Mouse (Mus musculus) cerebellum, postnatal 4 days (tissue): ENCODE measurements around the gene Fam171a1.
"Not testable (repeated sequence)": the region's sequence is repeated elsewhere in the genome, so short reads cannot be mapped to it uniquely, and the experiment has no call there.

ENCODE experiments used
- DNase-seq, 2 experiments: peaks; one replicate each; pipeline ENCODE4 v3.0.0; 2022; ENCODE audit warnings: low spot score in 2 of 2, mixed read lengths in 1 of 2

The Fam171a1 gene

DNA sequence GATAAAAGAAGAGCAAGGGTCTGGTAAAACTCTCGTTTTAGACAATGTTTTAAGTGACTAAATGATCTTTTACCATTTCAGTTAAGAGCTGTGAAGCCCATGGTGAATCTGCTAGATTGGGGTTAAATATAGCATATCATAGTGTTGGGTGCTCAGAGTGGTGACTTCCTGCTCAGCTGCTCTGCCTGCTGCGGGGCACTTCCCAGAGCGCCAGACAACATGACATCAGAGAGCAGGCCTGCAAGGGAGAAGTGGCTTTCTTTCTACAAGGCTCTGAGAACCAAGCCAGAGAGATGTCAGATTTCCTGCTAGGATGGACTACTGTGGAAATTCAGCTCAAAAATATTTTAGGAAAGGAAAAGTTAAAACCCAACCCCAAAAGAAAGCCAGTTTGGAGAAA lies 57.8 kb downstream of the Fam171a1 start:
- no peak for DNase-seq

- no peak for DNase-seq
Observed at GRCm38 (mm10) chr2:3172656-3173055, 58.6 kb downstream of the Fam171a1 start.

DNA sequence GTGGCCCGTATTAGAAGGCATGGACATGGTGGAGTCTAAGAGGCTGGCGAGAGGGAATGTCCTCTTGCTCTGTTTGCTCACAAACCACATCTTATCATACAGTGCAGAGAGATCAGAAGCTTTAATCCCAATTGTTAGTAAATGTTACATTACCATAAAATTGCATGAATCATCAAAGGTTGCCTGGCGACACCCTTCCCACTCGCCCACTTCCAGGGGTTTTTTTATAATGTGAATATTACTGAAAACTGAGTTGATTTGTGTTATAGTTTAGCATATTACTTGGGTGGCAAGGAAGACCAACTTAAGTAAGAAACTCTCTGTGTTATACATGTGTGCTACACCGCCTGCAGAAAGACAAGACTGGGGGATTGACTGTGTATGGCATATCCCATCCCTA lies 60.9 kb downstream of the Fam171a1 start:
- no peak for DNase-seq

DNA sequence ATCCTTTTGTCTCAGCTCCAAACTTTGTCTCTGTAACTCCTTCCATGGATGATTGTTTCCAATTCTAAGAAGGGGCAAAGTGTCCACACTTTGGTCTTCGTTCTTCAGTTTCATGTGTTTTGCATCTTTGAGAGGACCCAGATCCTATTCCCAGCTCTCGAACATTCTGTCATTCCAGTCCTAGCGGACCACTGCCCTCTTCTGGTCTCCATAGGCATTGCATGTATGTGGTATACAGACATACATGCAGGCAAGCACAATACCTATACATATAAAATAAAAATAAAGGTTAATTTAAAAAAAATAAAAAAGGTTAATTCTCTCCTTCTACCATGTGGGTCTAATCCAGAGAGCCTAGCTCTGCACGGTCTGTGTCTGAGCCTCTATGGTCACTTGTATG lies 62.0 kb downstream of the Fam171a1 start:
- DNase-seq = not testable (repeated sequence)

DNA sequence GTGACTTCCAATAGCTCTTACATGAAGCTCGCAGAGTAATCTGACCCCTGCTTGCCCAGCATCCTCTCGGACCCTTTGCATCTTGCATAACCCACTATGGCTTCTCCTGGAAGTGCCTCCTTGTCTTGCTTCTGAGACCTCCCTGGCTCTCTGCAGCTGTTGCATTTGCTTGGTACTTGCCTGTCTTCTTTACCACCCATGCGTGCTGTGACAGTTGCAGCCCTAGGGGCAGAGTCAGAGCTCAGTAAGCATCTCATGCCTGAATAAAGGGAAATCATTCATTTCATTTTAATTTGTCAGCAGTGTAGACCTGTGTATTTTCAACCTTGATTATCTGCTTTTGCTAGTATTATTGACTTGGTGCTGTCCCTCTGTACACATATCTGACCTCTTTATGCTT lies 62.7 kb downstream of the Fam171a1 start:
- DNase-seq = no peak

DNA sequence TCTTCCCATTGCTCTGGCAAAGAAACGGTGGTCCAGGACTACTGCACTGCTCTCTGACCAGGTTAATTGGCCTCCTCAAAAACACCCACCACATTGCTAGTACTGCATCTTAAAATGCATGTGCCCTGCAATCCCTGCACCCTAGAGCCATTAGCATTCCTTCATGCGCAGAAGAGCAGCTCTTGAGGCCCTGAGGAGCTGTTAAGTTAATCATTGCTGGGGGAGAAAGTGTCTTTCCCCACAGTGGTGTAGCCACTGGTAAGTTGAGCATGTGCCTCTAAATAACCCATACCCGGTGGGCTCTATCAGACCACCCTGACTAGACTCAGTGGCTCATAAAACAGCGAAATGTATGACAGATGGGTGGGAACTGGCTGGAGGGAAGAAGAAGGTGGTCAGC lies 66.5 kb downstream of the Fam171a1 start:
- no peak for DNase-seq

- DNase-seq = no peak
Observed at GRCm38 (mm10) chr2:3183656-3184055, 69.6 kb downstream of the Fam171a1 start.

DNA sequence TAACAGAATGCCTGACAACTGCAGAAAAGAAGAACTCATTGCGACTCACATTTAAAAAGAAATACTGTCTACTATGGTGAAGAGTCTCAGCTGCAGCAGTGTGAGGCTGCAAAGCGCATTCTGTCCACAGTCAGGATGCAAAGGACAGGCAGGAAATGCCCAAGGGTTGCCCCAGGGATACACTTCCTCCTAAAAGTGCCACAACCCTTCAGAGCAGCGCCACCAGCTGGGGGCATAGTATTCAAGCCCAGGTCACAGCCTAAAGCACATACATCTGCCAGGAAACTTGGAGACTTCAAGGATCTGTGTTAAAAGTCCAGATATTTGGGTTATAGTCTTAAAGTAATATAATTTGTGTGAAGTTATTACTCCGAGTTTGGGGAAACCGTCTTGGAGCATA lies 71.3 kb downstream of the Fam171a1 start:
- no peak for DNase-seq

DNA sequence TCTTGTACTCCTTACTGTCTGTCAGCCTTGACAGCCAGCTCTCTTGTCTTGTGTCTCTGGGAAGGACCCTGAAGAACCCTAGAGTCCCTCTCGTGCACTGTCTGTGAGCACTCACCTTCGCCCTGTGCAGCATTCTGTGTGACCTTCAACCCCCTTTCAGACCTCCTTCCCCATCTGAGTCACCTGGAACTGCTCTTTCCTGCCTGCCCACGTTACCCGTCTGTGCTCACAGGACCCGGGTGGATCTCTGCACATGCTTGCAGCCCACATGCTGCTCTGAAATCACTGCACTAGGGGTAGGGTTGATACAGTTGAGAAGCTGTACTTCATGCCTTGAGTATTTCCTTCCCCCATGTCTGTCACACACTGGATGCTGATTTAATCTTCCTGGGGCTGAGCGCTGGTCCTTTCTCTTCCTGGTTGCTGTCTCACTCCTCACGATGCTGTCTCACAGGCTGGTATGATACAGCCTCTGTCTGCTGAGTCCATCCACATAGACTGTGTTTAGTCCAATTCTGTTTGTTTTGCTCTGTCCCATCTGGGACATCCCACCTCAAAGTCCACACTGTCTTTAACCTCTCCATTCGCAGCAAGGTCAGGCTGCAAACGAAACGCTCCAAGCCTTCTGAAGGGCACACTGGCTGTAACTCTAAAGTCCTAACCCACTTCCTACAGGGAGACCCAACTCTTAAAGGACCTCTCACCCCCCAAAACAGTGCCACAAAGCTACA lies 74.9 kb downstream of the Fam171a1 start:
- no peak for DNase-seq

GRCm38 (mm10) chr2:3191149-3191548 lies 77.1 kb downstream of the Fam171a1 start:
- DNase-seq = no peak

DNA sequence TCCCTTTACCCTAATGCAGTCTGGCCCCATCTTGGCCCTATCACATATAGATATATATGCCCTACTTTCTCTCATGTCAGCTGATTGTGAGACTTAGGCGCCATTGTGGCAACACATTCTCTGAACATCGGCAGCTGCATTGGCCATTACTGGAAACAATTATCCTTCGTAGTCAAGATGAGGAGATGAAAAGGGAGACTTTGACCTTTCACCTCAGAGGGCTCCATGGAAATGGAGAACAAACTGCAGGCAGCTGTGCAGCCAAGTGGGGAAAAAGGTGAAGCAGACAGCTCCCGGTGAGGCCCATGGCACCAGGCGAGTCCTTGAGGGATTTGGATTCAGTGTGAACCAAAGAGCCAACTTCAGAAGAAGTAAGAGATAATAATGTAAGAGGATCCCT lies 81.5 kb downstream of the Fam171a1 start:
- DNase-seq = no peak

DNA sequence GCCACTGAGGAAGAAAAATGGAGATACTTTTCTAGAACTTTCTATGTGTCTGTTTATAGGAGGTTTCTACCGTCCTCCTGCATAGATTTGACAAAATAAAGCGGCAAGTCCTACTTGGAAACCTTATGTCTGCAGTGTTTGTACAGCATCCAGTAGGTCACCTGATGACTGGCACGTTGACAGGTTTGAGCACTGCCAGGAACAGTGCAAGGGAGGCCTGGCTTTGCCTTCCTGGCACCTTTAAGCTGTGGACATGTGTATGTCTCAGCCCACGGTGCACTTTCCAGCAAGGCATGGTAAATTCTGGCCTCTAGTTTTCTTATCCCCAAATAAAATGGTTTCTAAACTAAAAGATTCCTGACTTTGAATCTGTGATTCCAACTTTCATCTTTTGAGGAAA lies 86.4 kb downstream of the Fam171a1 start:
- DNase-seq = no peak

DNA sequence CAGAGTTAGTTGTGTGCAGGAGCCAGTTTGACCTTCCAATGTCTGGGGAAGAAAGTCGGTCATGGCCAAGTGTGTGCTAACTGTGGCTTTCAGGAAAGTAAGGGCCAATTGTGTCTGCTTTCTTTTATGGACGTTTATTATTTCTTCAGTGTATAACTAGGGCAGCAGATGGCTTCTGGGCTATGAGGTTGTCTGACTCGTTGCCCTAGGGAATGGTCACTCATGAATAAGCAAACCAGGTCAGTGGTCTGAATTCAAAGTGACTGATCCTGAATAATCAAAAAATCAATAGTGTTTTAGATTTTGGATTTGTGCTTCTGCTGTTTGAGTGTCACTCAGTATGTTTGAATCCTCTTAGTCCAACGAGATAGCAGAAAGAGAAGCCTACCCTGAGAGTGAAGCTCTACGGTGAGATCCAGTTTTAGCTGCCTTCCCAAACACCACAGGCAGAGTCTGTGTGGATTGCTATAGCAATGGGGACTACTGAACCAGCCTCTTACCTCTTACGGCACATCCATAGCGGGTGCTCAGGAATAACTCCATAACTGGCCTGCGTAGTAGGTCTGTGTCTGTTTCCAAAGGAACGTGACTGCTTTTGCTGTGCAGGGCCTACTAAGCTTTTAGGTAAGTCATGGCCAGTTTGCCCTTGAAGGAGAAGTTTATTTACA lies 93.1 kb downstream of the Fam171a1 start:
- DNase-seq = no peak

GRCm38 (mm10) chr2:3215480-3215879 lies 101.5 kb downstream of the Fam171a1 start:
- no peak for DNase-seq

DNA sequence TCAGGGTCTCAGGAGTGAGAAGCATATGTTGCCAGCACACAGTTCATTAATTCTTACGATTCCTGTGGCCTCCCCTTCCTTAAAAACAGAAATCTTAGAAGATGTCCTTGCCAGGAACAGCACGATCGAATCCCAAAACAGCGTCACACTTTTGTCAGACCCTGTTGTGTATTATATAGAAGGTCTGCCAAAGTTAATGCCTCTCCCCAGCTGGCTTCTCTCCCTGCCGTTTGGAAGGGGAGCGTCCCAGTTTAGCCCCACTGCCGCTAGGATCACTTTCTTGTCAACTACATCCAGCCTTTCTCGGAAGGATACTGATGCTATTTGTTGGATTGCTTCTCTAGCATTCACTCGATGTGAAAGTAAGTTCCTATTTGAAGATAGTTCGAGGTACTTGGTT lies 102.6 kb downstream of the Fam171a1 start:
- no peak for DNase-seq

- not testable (repeated sequence) for DNase-seq
Observed at GRCm38 (mm10) chr2:3217577-3217976, 103.6 kb downstream of the Fam171a1 start.

- no peak for DNase-seq
Observed at GRCm38 (mm10) chr2:3218225-3218624, 104.2 kb downstream of the Fam171a1 start.

DNA sequence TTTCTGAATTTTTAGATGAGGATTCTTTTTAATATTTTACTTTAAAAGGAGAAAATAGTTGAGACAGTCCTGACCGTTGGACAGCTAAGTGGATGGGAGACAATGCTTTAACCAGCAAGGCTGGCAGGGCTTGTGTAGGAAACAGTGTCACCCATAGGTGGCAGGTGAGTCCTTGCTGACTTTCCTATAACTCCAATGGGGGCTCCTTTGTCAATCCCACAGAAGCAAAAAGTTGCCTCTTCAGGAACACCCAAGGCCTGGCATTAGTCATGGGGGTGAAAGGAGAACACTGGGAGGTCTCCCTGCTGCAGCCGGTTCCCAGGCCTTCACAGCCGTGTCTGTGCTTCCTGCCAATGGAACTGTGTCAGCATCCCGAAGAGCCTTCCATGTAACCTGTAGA lies 114.5 kb downstream of the Fam171a1 start:
- no peak for DNase-seq

DNA sequence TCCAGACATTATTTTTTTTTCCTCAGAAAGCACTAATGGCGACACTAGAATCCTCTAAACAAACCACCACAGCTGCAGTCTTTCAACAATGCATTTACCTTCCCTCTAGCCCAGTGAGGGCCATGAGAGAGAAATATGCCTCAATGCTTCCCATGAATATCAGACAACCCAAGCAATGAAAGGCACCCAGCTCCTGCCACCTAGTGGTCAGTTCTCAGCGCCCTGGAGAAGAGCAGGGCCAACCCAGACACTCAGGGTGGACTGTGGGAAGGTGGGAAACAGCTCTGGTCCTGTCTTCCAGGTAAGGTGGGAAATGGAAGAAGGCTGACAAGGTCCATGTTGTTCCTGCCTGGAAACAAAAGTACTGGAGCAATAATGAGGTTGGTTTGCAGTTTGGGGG lies 115.0 kb downstream of the Fam171a1 start:
- peak in 1 of 2 experiments; percentile 49 for DNase-seq

- no peak for DNase-seq
Observed at GRCm38 (mm10) chr2:3239255-3239654, 125.2 kb downstream of the Fam171a1 start.

GRCm38 (mm10) chr2:3244251-3244650 lies 130.2 kb downstream of the Fam171a1 start:
- DNase-seq = no peak

- no peak for DNase-seq
Observed at GRCm38 (mm10) chr2:3251309-3251708, 137.3 kb downstream of the Fam171a1 start.

DNA sequence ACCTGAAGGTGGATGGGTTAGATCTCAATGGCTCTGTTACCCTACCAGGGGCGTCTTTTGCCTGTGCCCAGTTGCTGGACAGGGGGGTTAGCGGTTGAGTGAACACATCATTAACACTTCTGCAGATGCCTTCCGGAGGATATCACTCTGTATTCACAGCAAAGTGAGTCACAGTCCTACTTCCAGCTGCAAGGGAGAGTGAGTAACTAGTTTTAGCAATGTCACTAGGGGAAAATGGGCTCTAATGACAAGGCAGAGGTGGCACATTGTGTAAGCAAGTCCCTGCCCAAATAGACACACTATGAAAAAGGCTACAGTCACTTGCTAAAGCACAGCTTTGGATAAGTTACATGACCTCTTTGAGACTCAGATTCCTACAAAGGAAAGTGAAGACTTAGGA lies 152.4 kb downstream of the Fam171a1 start:
- no peak for DNase-seq

DNA sequence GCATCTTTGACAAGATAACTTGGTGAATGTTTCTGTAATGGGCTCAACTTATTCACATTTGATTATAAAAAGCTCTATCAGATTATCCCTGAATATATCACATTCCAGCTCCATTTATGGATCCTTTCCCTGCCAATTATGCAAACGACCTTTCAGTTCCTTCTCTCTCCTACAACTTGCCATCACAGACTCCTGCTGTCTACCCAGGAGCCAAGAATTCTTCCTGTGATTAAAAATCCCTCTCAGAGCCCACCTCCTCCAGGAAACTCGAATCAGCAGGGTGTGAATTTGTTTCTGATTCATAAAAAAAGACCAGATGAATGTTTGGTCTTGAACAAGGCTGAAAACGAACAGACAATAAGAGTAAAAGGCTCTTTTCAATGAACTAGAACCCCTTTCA lies 153.9 kb downstream of the Fam171a1 start:
- DNase-seq = no peak
